In the genomic region with DNA sequence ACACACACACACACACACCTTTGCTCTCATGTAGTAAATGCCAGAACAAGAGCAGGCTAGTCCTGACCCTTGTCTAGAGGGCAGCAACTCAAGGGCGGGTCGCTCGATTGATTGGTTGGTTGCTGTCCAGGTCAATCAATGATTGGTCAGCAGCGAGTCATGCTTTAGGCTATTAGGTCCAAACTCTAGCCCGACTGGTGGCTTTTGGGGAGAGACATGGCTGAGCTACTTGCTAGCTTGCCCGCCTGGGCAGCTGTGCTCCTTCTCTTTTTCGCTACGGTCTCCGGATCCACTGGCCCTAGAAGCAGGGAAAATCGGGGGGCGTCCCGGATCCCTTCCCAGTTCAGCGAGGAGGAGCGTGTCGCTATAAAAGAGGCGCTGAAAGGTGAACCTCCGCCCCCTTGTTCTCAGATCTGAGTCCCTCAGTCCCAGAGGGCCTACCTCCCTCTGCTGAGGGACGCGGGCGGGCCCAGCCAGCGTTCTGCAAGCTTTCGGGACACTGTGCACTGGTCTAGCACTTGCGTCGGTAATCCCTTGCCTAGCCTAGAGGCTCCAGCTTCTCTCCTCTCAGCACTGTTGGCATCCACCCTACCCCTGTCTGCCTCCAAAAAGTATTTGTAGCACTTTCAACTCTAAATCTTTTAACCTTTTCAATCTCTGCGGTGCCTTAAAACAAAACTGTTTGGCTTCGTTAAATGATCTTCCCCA, we compare ENCODE assay signal across 8 mouse cellular contexts. TPM values are rescaled to one million over a fixed set of nuclear protein-coding genes. Genes with fewer than 3 reads are reported as not detected.
DNase-seq lines count a peak whose midpoint lies in the region; ATAC-seq and TF ChIP-seq lines count a peak whose summit lies in the region.

Pm20d1 (plus strand) TSS at position 180 of the 708 bp plus-strand sequence.

- H3K27ac ChIP-seq in liver, embryonic 13.5 days: no peak within 1 kb of the TSS
- no peak within 1 kb of the TSS for H3K27ac ChIP-seq in midbrain, postnatal 0 days (ENCODE audit: low read depth, low read length)

- no peak for ATAC-seq in cerebellum, adult (ENCODE audit: insufficient number of reproducible peaks, low FRiP score, low TSS enrichment)
- ATAC-seq in liver, embryonic 13.5 days (ENCODE audit: low read depth): peak; percentile 81
- 0 out of 2 replicates have a peak, but pooled peaks have one; percentile 27 for ATAC-seq in midbrain, postnatal 0 days (ENCODE audit: low FRiP score)

- DNase-seq in cerebellum, adult 9-11 months: peak; percentile 9
- DNase-seq in embryo, embryonic 9.5 days (ENCODE audit: extremely low spot score): peak; percentile 65
- peak; percentile 48 for DNase-seq in heart, adult 9 months (ENCODE audit: low spot score in 2 of 2)
- peak; percentile 94 for DNase-seq in kidney, adult 11 months
- no peak for DNase-seq in liver, embryonic 13.5 days
- peak; percentile 23 for DNase-seq in midbrain, postnatal 0 days (ENCODE audit: low spot score)
- peak; percentile 59 for DNase-seq in urinary bladder, postnatal 25 days (ENCODE audit: low spot score)

- peak within 1 kb of the TSS; percentile 45 for H3K4me2 ChIP-seq in liver, embryonic 13.5 days
- peak within 1 kb of the TSS; percentile 47 for H3K4me2 ChIP-seq in midbrain, postnatal 0 days (ENCODE audit: low read depth, low read length, poor library complexity, severe bottlenecking)

- H3K9ac ChIP-seq in liver, embryonic 13.5 days: no peak within 1 kb of the TSS
- no peak within 1 kb of the TSS for H3K9ac ChIP-seq in midbrain, postnatal 0 days (replicated peaks; ENCODE audit: low read length, poor library complexity, severe bottlenecking)

- H3K36me3 ChIP-seq in liver, embryonic 13.5 days: no peaks in the 10 kb centered on the region
- H3K36me3 ChIP-seq in midbrain, postnatal 0 days (ENCODE audit: insufficient read depth, low read length): no peaks in the 10 kb centered on the region

- peaks cover 30% of the 10 kb centered on the region for H3K27me3 ChIP-seq in liver, embryonic 13.5 days
- H3K27me3 ChIP-seq in midbrain, postnatal 0 days (ENCODE audit: insufficient read depth, low read length): no peaks in the 10 kb centered on the region

- no peaks in the 10 kb centered on the region for H3K9me3 ChIP-seq in liver, embryonic 13.5 days (replicated peaks)
- no peaks in the 10 kb centered on the region for H3K9me3 ChIP-seq in midbrain, postnatal 0 days (ENCODE audit: low read length)

- H3K4me3 ChIP-seq in liver, embryonic 13.5 days (replicated peaks): peak within 1 kb of the TSS; percentile 31
- H3K4me3 ChIP-seq in midbrain, postnatal 0 days (ENCODE audit: low read depth, low read length): peak within 1 kb of the TSS; percentile 28

- H3K4me1 ChIP-seq in liver, embryonic 13.5 days (replicated peaks): no peaks in the 10 kb centered on the region; the same call in 1 of the 2 replicates
- H3K4me1 ChIP-seq in midbrain, postnatal 0 days (ENCODE audit: insufficient read depth, low read length): 0 out of 2 replicates have a peak, but pooled peaks cover 2% of the 10 kb centered on the region

- WGBS in liver, embryonic 13.5 days (ENCODE audit: insufficient replicate concordance): 9% methylated on average over 26 of the region's 26 CpGs
- 10% methylated on average over 26 of the region's 26 CpGs for WGBS in midbrain, postnatal 0 days

- no peak for TF ChIP-seq CTCF in midbrain, postnatal 0 days (IDR thresholded peaks at IDR 0.05)

RNA-seq across cellular contexts. Expression of gene Pm20d1, which starts in this region (rescaled TPM):
- polyA plus RNA-seq in liver, embryonic 13.5 days (2015; fragmentation: Nextera tagmentation; extraction: Ambion mirVana): 3.2 and 4.4 TPM in 2 replicates
- total RNA-seq in midbrain, postnatal 0 days (2014; rRNA removed): 0.05 TPM in 2 replicates
- polyA plus RNA-seq in midbrain, postnatal 0 days (2015; fragmentation: Nextera tagmentation; extraction: Ambion mirVana): 0.29 and 0.38 TPM in 2 replicates

Comparison
In these comparisons a context has a peak if more than half of its experiments do, and no peak if none do; other contexts are left out.
1. Peak in DNase-seq, ATAC-seq, H3K4me3 ChIP-seq and H3K4me2 ChIP-seq in midbrain, postnatal 0 days; RNA of the gene not detected or under 1 TPM.